Mouse (Mus musculus) layer of hippocampus, postnatal 25 days (tissue): ENCODE results near the gene Pipox. TPM values are rescaled to one million over a fixed set of nuclear protein-coding genes. Genes with fewer than 3 reads are reported as not detected.

Experiments
- DNase-seq, 2 experiments: peaks; one replicate each; pipeline ENCODE4 v3.0.0; 2022; ENCODE audit warnings: mixed read lengths in 2 of 2, low spot score in 1 of 2; ENCODE audit errors: extremely low spot score in 1 of 2
- total RNA-seq, 2 experiments: library from RNA; stranded (reverse); gene quantifications; 2 replicates each; pipeline ENCODE4 v1.2.3; 2021

Gene Pipox
- total RNA-seq, 2 experiments from 2014 or later = 1.5 to 1.8 TPM

DNA sequence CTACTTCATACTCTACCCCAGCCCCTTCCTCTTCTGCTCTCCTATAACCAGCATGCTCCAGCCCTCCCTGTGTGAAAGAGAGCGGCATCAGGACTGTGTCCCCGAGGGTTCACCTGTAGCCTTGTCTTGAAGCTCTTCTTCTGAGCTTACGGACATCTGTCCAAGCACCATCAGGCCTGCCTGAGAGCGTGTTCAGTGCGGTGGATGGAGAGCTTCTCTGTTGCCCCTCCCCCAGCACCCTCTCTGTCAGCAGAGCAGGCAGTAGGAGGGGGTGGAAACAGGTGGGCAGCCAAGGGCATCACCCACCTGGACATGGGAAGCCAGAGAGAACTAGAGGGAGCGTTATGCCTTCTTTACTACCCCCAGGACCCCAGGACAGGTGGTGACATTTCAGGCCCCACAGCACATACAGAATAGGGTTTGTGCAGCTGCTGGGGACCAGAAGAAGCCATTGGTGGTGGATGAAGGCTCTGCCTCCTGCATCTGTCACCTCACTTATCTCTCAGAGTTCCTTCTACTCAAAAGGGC lies 42.3 kb downstream of the Pipox start:
- DNase-seq = no peak

DNA sequence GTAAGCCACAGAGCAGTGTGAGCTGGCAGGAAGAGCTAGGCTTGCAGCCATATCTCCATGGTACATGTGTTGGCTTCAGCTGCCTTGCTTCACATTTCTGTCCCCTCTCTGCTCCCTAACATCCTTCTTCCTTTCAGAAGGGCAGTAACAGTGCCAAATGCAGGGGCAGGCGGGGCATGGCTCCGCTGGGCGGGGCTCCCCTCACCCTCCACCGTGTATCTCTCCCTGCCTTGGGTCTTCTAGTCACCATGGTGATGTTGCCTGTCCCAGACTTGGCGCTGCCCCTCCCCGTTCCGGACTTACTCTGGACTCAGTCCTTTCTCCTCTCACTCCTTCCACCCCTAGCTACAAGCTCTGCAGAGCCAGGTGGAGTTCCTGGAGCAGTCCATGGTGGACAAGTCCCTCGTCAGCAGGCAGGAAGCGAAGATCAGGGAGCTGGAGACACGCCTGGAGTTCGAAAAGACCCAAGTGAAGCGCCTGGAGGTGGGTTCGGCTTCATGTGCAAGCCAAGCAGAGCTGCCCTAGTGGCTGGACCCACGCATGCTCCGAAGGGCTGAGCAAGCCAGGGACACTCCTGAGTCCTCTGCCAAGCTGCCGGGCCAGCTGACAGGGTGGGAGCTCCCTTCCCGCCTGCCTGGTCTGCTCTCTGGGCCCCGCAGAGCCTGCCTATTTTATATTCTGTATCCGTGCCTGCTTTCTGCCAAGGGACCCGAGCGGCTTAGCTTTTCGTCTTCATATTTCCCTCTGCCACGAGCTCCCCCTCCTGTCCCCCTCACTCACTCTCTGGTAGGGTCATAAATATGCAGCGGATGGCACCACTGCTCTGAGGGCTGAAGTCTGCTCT lies 43.3 kb downstream of the Pipox start:
- peak; percentile 50 to 55 for DNase-seq

DNA sequence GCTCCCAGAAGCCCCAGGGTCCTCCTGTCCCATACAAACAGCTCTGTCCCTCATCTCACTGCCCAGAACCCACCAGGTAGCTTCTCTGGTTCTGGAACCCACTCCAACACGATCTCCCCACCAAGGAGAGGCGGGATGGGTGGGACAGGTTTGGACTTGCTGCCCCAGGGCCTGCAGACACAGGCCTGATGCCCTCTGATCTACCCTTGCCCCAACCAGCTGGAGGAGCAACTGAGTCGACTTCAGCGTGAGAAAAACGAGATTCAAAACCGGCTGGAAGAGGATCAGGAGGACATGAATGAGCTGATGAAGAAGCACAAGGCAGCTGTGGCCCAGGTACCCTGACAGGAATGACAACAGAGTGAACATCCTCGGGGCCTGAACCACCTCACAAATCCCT lies 44.7 kb downstream of the Pipox start:
- no peak for DNase-seq

DNA sequence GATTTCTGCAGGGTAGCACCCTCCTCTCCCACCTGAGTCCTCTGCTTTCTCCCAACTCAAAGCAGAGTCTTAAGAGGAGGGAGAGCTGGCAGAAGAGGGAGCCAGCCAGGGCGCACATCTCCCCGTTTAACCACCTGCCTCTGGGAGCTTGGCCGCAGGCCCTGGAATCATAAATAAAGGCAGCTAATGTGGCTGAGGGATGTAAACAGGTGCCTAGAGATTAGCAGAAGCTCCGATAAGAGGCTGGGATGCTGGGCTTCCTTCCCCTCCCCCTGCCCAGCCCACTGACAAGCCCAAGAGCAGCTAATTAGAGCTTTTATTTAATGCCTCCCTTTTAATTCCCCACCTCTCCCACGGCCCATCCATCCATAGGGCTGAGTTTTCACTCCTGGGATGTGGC lies 45.8 kb downstream of the Pipox start:
- no peak for DNase-seq

DNA sequence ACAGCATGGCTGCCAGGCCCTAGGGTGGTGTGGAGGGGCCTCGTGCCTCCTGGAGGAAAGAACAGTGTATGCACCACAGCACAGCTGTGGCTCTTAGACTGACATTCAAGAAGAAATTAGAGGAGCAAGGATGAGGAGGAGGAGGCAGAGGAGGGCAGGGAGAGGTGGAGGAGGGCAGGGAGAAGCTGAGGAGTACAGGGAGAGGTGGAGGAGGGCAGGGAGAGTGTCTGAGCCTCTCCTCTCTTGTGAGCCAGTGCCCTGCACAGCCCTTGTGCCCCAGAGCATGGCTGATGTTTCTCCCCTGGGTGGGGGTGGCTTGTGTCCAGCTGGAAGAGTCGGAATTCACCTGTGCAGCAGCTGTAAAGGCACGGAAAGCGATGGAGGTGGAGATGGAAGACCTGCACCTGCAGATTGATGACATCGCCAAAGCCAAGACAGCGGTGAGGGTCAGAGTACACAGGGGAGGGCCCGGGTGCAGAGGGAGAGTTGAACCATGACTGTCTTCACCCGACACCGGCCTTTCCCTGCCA lies 46.2 kb downstream of the Pipox start:
- no peak for DNase-seq

DNA sequence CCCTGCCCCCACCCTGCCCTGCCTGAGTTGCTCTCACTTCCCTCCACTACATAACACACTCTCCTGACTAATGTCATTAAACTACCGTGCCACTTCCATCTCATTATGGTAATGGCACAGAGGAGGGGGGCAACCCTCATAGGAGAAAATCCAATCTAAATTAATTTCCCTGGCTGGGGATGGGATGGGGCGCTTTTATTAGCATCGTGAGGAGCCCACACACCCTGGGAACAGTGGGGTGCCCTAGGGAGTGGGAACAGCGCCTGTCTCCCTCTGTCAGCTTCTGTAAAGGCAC lies 50.0 kb downstream of the Pipox start:
- DNase-seq = no peak

DNA sequence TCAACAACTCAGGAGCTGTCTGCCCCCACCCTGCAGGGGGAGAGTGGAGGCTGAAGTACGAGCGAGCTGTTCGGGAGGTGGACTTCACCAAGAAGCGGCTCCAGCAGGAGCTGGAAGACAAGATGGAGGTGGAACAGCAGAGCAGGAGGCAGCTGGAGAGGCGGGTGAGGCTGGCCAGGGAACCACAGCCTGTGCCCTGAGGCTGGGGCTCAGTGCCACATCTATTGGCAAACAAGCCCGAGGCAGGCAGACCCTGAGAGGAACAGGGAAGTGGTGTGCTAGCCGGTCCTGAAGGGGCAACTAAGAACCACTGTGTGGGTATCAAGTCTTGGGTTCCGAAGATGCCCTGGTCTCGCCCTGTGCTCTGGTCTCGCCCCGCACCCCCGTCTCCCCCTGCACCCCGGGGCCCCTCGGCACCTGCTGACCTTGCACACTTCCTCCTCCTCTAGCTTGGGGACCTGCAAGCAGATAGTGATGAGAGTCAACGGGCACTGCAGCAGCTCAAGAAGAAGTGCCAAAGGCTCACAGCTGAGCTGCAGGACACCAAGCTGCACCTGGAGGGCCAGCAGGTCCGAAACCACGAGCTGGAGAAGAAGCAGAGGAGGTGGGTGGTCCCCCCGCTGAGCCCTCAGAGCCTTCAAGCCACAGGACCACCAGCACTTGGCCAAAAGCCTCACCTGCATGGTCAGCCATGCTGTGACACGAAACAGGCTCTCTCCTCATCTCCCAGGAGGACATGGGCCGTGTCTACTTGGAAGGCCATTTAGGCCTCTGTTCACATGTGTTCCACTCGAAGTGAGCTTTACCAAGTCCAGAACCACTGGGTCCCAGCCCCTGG lies 50.6 kb downstream of the Pipox start:
- no peak for DNase-seq

DNA sequence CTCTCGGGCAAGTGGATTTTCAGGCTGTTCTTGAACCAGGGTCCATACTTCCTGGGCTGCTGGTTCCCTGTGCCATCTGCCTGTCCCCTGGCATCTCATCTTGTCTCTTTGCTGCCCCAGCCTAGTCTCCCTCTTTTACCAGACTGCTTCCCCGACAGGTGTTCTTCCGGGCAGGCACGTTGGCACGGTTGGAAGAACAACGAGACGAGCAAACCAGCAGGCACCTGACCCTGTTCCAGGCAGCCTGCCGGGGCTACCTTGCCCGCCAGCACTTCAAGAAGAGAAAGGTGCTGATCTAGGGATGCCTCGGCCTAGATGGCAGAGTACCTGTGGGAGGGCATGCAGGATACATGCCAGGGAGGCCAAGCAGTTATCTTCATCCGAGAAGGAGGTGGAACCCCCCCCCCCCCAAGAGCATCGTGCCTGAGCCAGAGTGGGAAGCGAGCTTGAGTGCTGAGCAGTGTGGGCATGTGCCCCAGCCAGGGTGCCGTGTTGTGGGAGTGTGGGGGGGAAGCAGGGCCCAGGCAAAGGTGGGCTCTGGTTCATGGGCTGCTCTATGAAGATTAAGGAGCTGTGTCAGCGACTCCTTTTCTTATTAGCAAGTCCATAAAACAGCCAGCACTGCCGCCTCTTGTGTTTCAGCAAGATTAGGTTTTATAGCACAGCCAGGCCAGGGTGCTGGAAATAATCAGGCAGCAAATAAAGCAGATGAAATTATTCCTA lies 53.2 kb downstream of the Pipox start:
- no peak for DNase-seq

DNA sequence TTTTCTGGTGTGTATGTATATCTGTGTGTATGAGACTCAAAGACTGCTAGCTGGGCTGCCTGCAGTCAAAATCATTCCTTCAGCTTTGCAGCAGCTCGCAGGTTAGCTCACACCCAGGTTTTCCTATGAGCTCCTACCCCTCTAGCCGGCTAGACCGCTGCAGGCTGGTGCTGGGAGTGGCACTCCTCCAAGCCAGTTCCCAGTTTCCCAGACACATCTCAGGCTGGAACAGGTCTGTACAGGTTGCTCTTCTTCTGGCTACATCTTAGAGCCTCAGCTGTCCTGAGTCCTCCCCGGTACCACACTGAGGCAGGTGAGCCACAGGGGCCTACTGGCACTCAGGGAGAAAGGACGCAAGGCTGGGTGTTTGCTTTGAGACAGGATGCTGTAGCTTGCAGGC lies 56.0 kb downstream of the Pipox start:
- no peak for DNase-seq

DNA sequence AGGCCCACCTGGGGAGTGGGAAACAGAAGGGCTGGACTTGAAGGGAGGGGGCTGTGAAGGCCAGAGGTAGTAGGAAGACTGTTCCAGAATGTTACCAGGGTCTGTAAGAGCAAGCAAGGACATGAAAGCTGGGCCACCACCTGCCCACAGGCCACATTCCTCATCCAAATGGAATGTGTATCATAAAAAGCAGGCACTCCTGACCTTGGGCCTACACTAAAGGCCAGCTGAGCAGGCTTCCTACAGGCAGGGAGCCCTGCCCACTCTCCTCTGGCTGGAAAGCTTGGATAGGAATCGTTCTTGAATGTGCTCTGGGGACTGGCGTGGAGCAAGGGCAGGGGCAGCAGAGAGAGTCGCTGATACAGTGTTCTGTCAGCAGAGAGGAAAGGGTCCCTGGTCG lies 57.1 kb downstream of the Pipox start:
- no peak for DNase-seq

DNA sequence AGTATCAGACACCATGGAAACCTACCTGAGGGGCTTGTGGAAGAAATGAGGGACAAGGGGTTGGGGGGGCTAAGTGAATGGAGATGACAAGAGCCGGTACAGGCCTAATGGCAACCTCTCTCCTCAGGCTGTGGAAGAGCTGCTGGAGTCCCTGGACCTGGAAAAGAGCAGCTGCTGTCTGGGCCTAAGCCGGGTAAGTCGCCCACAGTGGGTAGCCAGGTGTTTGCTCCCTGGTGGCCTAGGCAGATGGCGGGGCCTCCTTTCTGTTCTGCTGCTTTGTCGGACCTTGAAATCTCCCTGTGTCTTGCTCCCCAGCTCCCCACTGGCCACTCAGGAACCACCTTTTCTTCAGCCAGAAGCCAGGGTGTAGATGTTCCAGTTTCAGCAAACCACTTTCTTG lies 57.6 kb downstream of the Pipox start:
- DNase-seq = no peak

DNA sequence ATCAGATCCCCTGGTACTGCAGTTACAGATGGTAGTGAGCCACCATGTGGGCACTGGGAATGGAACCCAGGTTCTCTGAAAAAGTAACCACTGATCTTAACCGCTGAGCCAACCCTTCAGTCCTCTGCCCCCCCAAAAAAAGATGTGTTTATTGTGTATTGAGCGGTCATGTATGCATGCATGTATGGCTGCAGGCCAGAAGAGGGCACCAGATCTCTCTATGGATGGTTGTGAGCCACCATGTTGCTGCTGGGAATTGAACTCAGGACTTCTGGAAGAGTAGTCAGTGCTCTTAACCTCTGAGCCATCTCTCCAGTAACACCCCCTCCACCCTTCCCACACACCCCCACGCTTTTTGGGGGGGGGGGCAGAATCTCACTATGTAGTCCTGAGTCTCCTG lies 58.8 kb downstream of the Pipox start:
- no peak for DNase-seq

DNA sequence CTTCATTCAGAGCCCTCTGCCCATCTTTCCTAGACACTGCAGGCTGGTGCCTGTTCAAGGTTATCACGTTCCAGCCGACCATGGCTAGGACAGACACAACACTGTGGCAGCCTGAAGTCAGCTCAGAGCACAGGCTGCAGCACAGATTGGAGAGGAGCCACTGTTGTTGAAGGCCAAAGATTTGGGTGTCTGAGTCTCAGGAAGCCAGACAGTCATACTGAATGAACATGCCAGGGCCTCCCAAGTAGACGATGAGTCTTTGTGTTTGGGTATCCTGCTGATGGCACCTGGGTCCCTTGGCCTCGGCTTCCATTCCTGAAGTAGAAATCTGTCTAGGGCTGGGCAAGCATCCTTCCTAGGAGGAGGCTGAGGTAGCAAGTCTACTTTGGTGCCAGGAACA lies 61.4 kb downstream of the Pipox start:
- no peak for DNase-seq

DNA sequence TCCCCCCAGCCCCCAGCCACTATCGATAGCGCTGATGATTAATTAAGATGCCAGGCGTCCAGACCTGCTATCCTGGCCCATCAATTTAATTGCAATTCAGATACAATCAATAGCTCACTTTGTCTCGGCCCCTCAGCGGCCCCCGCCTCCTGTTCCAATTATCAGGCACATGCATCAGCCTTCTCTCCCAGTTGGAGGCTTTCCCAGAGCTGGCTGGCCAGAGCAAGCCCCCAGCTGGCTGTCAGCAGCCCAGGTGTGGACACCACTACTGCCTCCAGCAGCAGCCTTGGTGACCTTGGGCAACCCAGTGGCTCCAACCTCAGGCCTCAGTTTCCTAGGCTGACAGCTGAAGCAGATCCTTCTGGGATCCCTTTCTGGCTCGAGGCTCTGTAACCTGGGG lies 63.0 kb downstream of the Pipox start:
- no peak for DNase-seq

Other genes with a start within 250 kb of the Pipox start
- gene Nufip2, start 207.9 kb downstream of the Pipox start, total RNA-seq = 10 to 100 TPM; 70.6 to 76.5 TPM
- gene Cryba1, start 168.8 kb downstream of the Pipox start, total RNA-seq = not detected
- 100 to 1,000 TPM; 136 to 158 TPM for gene Myo18a, start 130.8 kb downstream of the Pipox start, total RNA-seq
- not detected for gene Gm10277, start 106.3 kb downstream of the Pipox start, total RNA-seq
- 100 to 1,000 TPM; 162 to 174 TPM for gene Sez6, start 36.7 kb upstream of the Pipox start, total RNA-seq
- gene Phf12, start 88.7 kb upstream of the Pipox start, total RNA-seq = 10 to 100 TPM; 42.5 to 58.5 TPM
- gene Dhrs13, start 138.2 kb upstream of the Pipox start, total RNA-seq = 1 to 10 TPM; 6.9 to 7.4 TPM
- 10 to 100 TPM; 74.4 to 81.6 TPM for gene Flot2, start 143.8 kb upstream of the Pipox start, total RNA-seq
- 10 to 100 TPM; 18.6 to 21.1 TPM for gene Eral1, start 186.3 kb upstream of the Pipox start, total RNA-seq
- gene Fam222b, start 200.6 kb upstream of the Pipox start, total RNA-seq = 10 to 100 TPM; 27.6 to 33.4 TPM